Mouse (Mus musculus): ENCODE measurements around the gene Fam243.

Fam243 gene

DNA sequence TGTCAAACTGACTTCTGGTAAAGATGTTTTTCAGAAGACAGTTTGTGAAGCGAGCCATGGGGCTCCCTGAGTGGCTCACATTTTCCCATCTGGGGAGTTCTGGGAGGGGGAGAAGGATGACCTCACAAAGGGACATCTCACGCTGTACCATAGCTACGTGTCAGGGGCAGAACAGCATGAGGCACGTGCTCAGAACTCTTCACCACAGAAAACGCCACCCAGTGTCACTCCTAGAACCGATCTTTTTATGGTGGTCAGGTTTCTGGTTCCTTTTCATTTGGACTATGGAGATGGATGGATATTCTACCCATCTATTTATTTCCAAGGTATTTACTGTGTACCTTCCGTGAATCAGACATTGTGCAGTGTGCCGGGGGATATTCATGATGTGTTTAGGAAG is at the start of gene Fam243:
Gene Fam243 (minus strand): TSS at position 101 of the 400 bp plus-strand sequence.
- DNase-seq (ENCODE audit: low read depth in 2 of 2, low spot score in 2 of 2): no peak

DNA sequence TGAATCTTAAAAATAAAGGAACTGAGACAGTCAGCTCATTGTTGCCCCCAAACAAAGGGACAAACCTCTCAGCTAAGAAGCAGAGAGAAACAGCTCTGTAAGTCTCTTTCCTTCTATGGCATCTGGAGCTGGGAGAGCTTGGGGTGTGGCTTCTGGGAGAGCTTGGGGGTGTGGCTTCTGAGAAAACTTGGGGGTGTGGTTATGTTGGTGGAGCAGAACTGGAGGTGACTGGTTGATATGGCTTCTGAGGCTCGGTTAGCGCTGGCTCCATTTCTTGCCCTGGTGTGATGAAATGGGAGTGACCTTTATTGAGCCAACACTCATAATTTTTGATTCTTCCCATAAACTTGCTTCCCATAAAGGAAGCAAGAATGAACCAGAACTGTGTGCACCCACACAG is 48.0 kb upstream of the Fam243 start:
- DNase-seq (ENCODE audit: low read depth in 2 of 2, low spot score in 2 of 2): no peak

DNA sequence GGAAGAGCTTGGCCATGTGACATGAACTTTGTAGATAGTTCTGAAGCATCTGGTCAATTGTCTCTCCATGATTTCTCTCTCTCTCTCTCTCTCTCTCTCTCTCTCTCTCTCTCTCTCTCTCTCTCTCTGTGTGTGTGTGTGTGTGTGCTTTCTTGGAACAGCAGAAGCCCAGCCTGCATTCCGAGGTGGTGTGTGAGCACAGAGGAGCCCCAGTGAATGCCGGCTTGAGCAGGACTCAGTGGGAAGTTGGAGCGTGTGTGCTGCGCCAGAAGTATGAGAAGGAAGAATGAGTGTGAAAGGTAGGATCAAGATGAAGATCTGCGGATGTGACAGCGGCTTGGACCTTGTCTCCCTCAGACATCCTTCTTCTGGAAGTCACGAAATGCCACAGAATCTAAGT is 44.2 kb upstream of the Fam243 start:
- DNase-seq (ENCODE audit: low read depth in 2 of 2, low spot score in 2 of 2): no peak

DNA sequence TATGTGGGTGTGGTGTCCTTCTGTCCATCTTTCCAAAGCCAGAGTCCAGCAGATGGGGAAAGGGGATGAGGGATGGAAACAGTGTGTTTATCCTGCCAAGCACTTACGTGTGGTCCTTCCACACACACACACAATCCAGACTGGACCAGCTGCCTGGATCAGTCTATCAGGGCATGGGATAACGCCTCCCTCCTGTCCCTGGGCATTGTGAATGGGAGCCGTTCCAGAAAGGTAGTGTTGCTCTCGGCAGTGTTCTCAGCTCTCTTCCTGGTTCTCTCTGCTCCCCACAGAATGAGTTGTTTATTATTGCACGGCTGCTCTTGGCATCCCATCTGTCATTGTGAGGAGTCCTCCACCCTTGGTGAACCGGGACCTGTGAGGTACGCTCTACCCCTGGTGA is 39.5 kb upstream of the Fam243 start:
- DNase-seq (ENCODE audit: low read depth in 2 of 2, low spot score in 2 of 2): no peak

DNA sequence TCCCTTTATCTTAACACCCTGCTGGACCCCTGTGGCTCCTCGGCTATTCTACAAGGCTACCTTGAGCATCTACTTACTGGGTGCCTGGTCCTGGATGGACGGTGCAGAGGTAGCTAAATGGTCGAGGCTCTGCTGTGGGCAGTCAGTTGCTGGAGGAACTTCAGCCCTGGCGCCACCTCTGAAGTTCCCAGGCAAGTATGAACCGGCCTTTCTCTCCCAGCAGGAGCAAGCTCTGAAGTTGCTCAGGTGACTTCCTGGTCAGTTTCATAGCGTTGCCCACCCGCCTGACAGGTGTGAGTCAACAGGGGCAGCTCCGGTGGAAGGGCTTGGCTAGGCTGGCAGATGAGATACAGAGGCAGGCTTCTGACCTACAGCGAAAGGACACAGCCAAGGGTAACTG is 38.0 kb upstream of the Fam243 start, which contains the start of gene Kcne1:
Gene Kcne1 (minus strand): TSS at position 240 of the 400 bp plus-strand sequence.
- no peak for DNase-seq (ENCODE audit: low read depth in 2 of 2, low spot score in 2 of 2)

DNA sequence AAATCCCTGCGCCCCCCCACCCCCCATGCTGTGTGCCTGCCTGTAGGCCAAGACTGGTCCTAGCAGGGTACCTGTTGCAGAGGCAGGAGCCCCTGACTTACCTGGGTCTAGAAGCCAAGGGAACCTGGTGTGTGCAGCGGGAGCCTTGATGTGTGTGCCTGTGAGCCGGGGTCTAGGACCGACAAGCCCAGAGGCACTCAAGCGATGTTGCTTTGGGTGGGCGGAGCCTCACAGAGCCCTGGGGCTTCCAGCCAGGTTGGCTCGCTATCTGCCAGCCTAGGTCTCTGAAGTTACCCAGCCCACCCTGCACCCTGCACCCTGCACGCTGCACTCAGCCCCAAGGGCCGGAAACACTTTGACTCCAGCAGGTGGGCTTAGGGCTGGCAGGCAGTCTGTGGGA is 37.5 kb upstream of the Fam243 start:
- no peak for DNase-seq (ENCODE audit: low read depth in 2 of 2, low spot score in 2 of 2)

DNA sequence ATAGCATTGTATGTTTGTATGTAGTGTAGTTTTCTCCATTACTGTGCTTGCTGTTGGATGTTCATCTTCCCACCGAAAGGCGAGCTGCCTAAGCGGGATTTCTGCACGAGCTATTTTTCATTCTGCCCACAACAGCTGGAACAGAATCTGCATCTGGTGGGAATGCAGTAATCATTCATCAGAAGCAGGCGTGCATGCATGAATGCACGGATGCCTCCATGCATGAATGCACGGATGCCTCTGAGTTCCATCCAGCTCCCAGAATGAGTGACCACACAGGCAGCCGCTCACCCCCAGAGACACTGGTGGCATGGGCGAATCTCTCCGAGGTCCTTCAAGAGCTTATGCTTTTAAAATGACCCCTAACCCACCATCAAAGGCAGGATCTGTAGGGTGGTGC is 36.3 kb upstream of the Fam243 start:
- no peak for DNase-seq (ENCODE audit: low read depth in 2 of 2, low spot score in 2 of 2)

DNA sequence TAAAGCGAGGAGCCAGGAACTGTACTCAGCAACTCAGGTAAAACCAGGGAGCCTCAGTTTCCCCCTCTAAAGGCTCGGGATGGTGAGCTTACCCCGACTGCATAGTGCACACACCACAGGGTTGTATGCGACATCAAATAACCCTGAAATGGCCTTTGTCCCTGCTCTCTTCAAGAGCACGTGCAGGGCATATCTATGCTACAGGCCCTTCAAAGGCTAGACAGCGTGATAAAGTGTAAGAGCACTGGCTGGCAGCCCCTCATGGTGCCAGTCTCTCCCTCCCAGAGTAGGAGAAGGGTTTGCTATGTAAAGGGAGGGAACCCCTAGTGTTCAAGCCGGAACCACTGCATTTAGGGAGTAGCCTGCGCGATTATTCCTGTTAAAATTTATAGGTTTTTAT is 35.8 kb upstream of the Fam243 start:
- DNase-seq (ENCODE audit: low read depth in 2 of 2, low spot score in 2 of 2): no peak

DNA sequence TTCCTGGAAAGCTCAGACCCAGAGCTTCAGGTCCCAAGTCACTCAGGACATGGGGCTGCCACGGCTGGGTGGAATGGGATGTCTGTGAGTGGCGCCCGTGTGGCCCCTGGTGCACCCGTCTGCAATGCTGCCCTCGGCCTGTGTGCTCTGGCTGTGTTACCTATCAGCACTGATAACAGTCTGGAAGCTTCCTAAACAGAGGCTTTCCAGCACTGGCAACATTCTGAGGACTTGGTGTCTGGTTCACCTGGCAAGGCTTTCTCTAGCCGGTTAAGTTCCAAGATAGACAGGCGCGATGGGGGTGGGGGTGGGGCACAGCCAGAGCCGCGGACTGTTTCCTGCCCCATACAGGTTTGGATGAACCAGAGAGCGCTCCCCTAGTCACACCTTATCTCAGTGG is 34.7 kb upstream of the Fam243 start:
- DNase-seq (ENCODE audit: low read depth in 2 of 2, low spot score in 2 of 2): no peak

DNA sequence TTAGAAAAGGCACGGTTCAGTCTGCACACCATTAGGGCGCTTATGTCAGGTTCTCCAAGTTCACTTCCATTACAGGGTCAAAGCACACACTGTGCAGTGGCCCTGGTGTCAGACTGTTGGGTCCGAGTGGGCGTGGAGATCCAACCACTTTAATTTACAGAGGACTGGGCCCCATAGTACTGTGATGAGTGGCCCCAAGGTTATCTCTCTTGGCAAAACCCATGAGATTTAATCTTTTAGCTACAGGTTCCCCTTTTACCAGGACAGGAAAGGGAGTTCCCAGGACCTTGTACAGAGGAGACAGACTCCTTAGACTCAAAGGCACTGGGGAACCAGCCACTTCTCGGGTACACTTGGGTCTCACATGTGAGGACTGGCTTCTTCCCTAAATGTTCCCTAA is 34.1 kb upstream of the Fam243 start:
- no peak for DNase-seq (ENCODE audit: low read depth in 2 of 2, low spot score in 2 of 2)

DNA sequence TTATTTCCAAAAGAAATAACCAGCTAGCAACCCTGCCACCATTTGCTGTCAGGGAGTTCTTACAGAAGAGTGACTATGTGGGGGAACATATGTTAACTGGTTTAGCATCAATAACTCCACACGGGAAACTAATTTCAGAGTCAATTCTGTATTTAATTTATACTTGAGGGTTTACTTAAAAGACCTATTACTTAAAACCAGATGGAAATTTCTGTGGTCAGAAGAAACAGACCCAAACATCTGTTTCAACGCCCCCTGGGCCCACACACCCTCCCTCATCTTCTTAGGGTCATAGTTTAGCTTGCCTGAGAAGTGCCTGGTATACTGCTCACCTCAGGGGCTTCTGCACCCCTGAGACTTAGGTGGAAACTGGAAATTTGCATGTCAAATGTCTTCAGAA is 32.7 kb upstream of the Fam243 start:
- no peak for DNase-seq (ENCODE audit: low read depth in 2 of 2, low spot score in 2 of 2)

DNA sequence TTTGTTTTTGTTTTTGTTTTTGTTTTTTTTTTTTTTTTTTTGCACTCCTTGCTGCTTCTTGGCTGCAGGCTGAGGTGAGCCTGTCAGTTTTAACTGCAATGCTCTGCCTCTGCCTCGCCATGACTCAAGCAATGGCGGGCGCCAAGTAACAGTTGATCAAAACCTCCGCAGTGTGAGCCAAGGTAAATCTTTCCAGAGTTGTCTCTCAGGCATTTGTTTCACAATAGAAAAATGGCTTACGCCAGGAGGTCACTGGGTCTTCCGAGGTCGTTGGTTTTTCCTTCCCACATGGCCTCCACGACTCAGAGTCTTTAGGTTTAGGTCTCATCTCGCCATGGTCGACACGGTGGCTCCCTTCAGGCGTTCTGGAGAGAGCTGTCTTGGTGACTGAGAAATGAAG is 32.1 kb upstream of the Fam243 start:
- no peak for DNase-seq (ENCODE audit: low read depth in 2 of 2, low spot score in 2 of 2)

DNA sequence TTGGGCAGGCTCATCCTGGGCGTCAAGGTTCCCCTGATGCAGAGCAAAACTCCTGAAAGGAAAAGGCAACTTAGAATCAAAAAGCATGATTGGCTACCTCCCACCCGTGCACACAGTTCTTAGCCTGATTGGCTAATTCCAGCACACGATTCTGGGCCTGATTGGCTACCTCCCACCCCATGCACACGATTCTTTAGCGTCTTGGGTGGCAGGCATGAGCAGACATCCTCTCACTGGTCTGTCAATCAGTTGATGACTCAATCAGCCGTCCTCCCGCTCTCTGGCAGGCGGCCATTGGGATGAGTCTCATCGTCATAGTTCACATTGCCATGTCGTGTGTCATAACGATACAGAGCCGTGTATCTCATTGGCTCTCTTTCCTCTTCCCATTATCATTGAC is 27.7 kb upstream of the Fam243 start:
- DNase-seq (ENCODE audit: low read depth in 2 of 2, low spot score in 2 of 2): no peak

DNA sequence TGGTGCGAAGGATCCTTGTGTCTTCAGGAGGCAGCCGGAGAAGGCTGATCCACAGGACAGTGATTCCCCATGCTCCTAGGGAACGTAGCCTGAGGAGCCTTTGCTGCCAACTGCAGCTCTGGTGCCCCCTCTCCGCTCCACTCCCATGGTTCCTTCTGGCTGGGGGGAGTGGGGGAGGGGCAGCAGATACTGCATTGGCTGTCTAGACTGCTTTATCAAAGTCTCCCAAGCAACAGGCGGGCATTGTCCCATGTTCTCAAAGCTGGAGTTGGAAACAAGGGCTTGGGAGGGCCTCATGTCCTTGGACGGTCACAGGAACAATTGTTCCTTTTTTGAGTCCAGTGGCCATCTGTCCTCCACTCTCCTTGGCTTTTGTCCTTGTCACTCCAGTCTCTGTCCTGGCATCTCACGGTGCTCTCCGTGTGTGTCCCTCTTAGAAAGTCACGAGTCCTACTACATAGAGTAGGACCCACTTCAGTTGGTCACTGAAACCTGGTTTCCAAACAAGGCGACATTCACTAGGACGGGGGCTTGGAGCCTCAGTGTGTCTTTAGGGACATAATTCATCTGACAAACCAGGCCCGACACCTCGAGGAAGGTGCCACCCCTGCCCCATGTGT is 25.2 kb upstream of the Fam243 start:
- DNase-seq (ENCODE audit: low read depth in 2 of 2, low spot score in 2 of 2): no peak

DNA sequence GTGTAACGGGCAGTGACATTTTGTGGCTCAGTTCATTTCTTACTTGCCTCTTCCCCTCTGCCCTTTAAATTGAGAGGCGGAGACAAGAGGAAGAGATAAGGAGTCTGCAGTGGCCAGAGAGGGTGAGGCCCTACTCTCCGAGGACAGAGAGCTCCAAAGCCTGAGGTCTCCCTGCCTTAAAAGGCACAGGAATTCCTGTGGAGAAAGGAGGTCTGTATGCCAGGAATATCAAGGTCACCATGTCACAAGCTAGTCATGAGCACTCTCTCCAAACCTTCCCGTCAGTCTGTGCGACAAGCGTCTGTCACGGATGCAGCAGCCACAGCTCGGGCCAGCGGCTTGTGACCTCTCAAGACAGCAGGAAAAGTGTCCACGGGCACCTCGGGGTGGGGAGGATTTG is 23.9 kb upstream of the Fam243 start:
- DNase-seq (ENCODE audit: low read depth in 2 of 2, low spot score in 2 of 2): no peak

DNA sequence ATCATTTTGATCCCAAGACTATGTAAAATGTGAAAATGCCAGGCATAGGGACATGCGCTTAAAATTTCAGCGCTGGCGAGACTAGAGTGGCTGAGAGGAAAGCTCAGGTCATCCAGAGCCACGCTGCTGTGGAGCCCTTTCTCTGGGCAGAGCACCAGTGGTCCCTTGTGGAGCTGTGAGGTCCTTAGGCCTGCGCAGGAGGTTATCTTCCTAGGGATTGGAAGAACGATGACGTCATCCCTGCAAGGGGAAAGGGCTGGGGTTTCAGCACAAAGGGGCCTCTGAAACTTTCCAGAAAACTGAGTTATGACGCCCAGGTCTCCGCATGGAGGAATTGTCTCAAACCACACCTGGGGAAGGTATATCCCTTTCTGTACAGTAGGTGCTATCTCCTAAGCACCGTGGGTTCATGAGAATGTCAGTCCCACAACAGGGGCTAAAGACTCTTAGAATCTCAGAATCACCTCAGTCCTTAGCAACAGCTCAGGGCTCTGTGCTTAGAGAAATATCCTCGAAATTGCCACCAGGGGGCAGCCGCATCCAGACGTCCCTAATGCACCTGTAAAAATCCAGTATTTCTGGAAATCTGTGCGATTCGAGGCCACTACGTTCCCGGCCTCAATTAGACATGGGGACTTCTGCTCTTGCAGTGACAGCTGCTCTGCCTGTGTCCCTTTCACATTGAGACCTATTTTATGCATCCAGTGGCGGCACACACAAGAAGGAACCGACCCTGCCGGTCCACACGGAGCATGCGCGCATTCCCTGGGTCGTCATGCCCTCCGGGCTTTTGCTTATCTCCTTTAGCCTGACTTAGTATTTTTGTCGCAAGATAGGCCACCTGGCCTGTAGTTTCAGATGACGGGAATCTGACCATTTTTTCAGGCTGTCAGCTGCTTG is 19.6 kb upstream of the Fam243 start:
- DNase-seq (ENCODE audit: low read depth in 2 of 2, low spot score in 2 of 2): peak; percentile 9 to 30

DNA sequence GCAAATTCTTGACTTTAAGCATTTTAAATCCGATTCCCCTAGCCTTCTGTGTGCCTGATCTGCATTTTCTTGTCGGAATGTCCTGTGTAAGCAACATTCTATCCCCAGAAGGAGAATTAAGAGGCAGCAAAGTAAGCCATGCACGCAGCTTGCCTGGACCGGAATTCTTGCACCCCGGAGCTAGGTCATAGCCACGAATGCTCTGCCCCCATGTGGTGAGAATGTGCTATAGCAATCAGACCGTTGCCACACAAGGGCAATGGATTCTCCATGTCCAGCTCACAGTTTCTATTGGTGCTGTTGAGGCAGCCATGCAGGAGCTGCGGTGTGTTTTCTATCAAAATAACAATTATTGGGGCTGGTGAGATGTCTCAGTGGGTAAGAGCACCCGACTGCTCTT is 15.0 kb upstream of the Fam243 start:
- DNase-seq (ENCODE audit: low read depth in 2 of 2, low spot score in 2 of 2): peak; percentile 14 to 44

DNA sequence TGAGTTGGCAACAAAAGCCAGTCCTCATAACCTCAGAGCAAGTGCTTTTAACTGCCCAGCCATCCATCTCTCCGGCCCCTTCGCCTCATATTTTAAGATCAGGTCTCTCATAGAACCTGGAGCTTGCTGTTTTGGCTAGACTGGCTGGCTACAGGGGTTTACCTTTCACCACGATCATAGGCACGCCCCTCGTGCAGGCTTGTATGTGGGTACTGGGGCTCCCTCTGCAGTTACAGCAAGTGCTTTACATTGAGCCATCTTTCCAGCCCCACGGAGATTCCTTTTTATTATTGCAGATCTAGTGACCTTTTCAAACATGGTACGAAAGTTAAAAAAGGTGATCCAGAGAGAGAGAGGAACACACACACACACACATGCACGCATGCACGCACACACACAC is 13.4 kb upstream of the Fam243 start:
- no peak for DNase-seq (ENCODE audit: low read depth in 2 of 2, low spot score in 2 of 2)

DNA sequence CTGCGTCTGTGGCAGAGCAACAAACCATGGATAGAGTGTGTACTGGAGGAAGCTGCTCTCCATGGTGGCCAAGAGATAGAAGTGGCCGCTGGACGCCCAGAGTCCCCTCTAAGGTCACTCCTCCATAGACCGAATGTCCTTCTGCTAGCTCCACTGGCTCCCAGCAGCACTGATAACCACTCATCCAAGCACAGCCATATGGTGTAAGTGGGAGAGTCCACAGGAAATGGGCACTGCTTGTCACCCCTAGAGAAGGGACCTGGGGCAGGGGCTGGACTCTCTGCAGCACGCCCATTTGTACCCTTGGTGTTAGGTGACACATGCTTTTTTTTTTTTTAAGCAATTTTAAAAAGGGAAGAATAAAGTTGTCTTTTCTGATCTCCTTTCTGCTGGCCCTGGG is 9.7 kb upstream of the Fam243 start:
- DNase-seq (ENCODE audit: low read depth in 2 of 2, low spot score in 2 of 2): no peak

DNA sequence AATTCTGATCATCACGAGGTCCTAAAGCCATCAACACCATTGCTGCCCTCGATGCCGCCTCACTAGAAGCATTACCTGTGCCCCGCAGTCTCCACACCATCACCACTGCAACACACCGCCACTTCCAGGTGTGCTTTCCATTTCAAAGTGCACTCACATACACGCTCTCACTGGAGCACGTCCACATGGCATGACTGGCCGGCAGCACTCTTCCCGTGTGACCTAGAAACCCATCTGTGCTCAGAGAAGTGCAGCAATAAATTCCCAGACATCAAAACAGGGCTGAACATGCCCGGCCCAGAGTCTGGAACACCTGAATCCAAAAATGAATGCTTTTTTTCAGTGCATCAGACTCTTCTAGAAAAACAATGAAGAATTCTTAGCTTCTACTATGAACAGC is 6.7 kb upstream of the Fam243 start:
- DNase-seq (ENCODE audit: low read depth in 2 of 2, low spot score in 2 of 2): no peak

DNA sequence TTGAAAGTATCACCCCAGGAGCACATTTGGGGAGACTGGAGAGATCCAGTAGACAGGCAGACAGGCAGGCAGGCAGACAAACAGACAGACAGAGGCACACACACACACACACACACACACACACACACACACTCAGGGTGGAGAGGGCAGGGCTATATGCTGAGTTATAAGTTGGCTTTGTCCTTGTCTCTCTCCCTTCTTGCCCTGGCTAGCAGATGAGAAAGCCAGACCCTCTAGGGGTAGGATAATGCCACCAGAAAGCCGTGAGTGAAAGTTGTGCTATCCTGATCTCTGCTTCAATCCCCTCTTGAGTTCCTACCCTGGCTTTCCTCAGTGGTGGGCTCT is 3.8 kb upstream of the Fam243 start:
- no peak for DNase-seq (ENCODE audit: low read depth in 2 of 2, low spot score in 2 of 2)

DNA sequence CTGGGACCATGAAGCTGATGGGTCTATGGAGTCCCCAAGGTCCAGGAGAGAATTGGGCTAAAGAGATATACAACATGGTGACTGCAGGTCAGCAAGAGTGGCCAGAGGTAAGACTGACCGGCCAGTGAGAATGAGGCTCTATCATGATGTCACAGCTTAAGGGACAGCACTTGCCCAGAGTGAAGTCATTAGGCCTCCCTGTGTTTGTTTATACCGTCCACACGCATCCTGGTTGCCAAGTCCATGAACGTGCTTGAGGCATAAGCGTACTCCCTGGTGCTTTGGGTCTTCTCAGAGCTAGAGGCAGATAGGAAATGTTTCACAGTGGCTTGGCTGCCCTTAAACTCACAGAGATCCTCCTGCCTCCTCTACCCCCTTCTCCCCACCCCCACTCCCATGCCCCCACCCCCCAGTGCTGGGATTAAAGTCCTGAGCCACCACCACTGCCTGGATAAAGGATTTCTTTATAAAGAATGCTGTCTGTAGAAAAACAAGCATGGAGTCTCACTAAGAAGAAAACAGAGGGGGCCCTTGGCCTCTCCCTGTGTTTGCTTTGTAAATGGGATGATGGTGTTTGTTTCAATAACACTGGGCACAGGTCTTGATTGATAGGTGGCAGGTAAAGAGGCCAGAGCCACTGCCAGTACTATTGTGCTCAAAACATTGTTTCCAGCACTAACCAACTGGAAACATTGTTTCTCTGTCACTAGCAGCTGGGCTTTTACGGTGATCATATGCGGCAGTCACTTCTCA is 3.2 kb upstream of the Fam243 start:
- no peak for DNase-seq (ENCODE audit: low read depth in 2 of 2, low spot score in 2 of 2)
